Mouse (Mus musculus) heart, embryonic 11.5 days (tissue): ENCODE data around the gene Rnase4. TPM values are rescaled to one million over a fixed set of nuclear protein-coding genes. Genes with fewer than 3 reads are reported as not detected.
A peak's percentile ranks its signal among the peaks of the same experiment; 100 is the strongest.

Source experiments
- ATAC-seq: fragments of 200-750 bp; cut with Nextera tagmentation; replicated peaks from 2 replicates; pipeline ENCODE4 v1.8.0; 2017; ENCODE audit warnings: moderate library complexity; ENCODE audit not compliant: insufficient number of reproducible peaks, low FRiP score, low TSS enrichment
- H3K27ac ChIP-seq: fragments of 300-500 bp; sonication (generic); 2 replicates; pipeline ENCODE4 v1.5.1; 2014; ENCODE audit warnings: mild to moderate bottlenecking, low read depth, low read length
- H3K27me3 ChIP-seq: fragments of 300-500 bp; sonication (generic); 2 replicates; pipeline ENCODE4 v1.6.1; 2014; ENCODE audit warnings: mild to moderate bottlenecking, low read length, mixed read lengths; ENCODE audit not compliant: control insufficient read depth, insufficient read depth
- H3K36me3 ChIP-seq: fragments of 300-500 bp; sonication (generic); 2 replicates; pipeline ENCODE4 v1.6.1; 2014; ENCODE audit warnings: mild to moderate bottlenecking, low read length, moderate library complexity, mixed read lengths; ENCODE audit not compliant: control insufficient read depth, insufficient read depth
- H3K4me1 ChIP-seq: fragments of 300-500 bp; sonication (generic); 2 replicates; pipeline ENCODE4 v1.6.1; 2014; ENCODE audit warnings: low read length; ENCODE audit not compliant: control insufficient read depth, insufficient read depth
- H3K4me2 ChIP-seq: fragments of 300-500 bp; sonication (generic); 2 replicates; pipeline ENCODE4 v1.6.1; 2014; ENCODE audit warnings: mild to moderate bottlenecking, moderate library complexity
- H3K4me3 ChIP-seq: fragments of 300-500 bp; sonication (generic); 2 replicates; pipeline ENCODE4 v1.5.1; 2014; ENCODE audit warnings: low read depth, low read length
- H3K9ac ChIP-seq: fragments of 300-500 bp; sonication (generic); 2 replicates; pipeline ENCODE4 v1.6.1; 2014; ENCODE audit warnings: mild to moderate bottlenecking, low read depth, low read length, moderate library complexity
- H3K9me3 ChIP-seq: fragments of 300-500 bp; sonication (generic); replicated peaks from 2 replicates; pipeline ENCODE4 v1.6.1; 2016; ENCODE audit warnings: low read length; ENCODE audit not compliant: control insufficient read depth
- WGBS: fragments of 180-500 bp; shearing (Covaris S2); extraction: QIAGEN DNeasy Blood & Tissue Kit; methylation state at CpG from one replicate; pipeline ENCODE4 v1.1.7; 2014; ENCODE audit not compliant: insufficient replicate concordance; 5-methylcytosine and 5-hydroxymethylcytosine counted together
- polyA plus RNA-seq: library from polyadenylated mRNA; unstranded; fragments of >200 nt; fragmentation: Nextera tagmentation; extraction: Ambion mirVana; gene quantifications from 2 replicates; pipeline ENCODE4 v1.2.1, GENCODE M21; 2014

Rnase4 gene
- polyA plus RNA-seq: 11.5 and 12.6 TPM in 2 replicates

DNA sequence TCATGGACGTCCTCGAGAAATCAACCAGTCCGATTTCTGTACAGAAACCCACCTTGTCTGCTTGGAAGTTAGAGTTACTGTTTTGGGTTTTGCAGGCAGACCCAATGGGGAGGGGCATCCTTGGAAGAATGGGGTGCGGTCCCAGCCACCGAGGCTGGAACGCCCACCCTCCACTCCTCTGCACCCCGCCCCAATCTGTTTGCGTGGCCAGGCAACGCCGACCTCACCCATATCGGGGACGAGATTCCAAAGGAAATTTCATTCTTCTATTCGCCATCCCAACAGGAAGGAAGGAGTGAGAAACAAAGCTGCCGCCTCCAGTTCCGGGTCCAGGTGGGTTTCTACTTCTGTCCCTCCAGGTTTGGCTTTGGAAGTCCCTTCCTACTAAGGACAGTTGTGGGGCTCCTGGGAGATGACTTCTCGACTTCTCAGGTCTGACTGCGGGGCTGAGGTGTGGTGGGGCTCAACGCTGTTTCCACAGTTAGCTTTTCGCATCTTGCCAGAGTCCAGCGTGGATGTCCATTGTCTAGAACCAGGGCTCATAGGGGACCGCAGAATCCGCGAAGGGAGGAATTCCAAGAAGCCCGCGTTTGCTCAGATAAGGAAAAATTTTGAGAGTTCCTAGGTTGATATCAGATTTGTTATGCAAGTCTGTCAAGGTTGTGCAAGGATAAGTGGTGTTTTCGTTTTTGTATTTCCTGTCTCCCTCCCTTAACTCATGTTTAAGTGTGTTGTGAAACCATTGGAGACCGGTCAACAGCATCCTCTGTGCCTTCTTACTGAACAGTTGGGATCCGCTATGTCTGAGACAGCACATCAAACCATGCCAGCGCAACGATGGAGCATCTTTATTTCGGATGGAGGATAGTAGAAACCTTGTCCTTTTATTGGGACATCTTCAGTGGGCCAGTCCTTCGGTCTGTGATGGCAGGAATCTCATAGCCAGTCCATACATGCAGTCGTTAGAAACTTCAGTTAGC lies at the start of gene Rnase4, which contains the start of gene Ang:
Gene Rnase4 (plus strand): TSS at position 157 of the 980 bp plus-strand sequence.
Gene Ang (plus strand): TSS at position 230 of the 980 bp plus-strand sequence.
- Histone ChIP-seq H3K9ac (peak within 1 kb of the TSS; percentile 74), H3K36me3 (no peaks in the 10 kb centered on the region), H3K4me1 (no peaks in the 10 kb centered on the region), H3K27ac (peak within 1 kb of the TSS; percentile 82), H3K27me3 (no peaks in the 10 kb centered on the region), H3K4me3 (peak within 1 kb of the TSS; percentile 64), H3K9me3 (no peaks in the 10 kb centered on the region), H3K4me2 (peak within 1 kb of the TSS; percentile 80)
- no peak for ATAC-seq
- 7% methylated on average over 33 of the region's 33 CpGs for WGBS

DNA sequence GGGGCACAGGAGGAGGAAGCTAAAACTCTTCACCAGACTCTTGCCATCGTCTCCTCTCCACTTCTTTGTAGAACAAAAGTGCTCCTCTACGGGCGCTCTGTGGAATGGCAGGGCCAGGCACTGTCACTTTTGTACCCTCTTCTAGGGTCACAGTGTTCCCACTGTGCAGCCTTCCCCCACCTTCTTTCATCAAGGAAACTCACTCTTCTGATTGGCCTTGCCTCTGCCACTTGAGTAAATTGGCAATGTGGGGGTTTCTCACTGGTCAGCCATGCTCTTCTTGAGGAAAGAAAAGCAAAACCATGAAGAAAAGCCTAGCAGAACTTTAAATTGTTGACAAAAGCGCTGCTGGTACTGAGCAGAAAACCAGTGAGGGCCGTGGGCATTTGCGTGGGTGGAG lies 49.1 kb upstream of the Rnase4 start, which contains the start of gene Rnase9:
Gene Rnase9 (minus strand): TSS at position 101 of the 400 bp plus-strand sequence.
- no peak for ATAC-seq
- Histone ChIP-seq H3K4me2 (no peak within 1 kb of the TSS), H3K4me1 (no peaks in the 10 kb centered on the region), H3K27ac (no peak within 1 kb of the TSS), H3K36me3 (no peaks in the 10 kb centered on the region), H3K4me3 (no peak within 1 kb of the TSS), H3K9me3 (no peaks in the 10 kb centered on the region), H3K27me3 (no peaks in the 10 kb centered on the region), H3K9ac (no peak within 1 kb of the TSS)
- 75% methylated on average over 6 of the region's 6 CpGs for WGBS

DNA sequence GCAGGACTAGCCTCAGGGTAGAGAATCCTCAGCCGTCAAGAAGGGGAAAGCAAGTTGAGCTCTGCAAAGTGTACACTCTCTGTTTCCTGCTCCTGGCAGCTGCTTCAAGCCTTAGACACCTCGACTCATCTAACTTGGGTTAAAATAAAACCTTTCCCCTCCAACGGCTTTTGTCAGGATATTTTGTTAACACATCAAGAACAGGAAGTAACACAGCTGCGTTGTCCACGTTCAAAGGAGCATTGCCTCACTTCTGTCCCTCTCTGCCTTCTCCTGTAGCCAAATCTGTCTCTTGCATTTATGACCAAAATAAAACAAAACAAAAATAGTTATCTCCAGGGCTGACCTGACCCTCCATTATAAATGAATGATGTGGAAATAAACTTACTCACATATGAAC lies 43.0 kb upstream of the Rnase4 start:
- Histone ChIP-seq H3K4me1 (no peaks in the 10 kb centered on the region), H3K9ac (no peak overlapping the region), H3K4me2 (no peak overlapping the region), H3K9me3 (no peaks in the 10 kb centered on the region), H3K27ac (no peak overlapping the region), H3K36me3 (no peaks in the 10 kb centered on the region), H3K4me3 (no peak overlapping the region), H3K27me3 (no peaks in the 10 kb centered on the region)
- ATAC-seq: no peak
- WGBS: 41% methylated on average over 5 of the region's 5 CpGs

DNA sequence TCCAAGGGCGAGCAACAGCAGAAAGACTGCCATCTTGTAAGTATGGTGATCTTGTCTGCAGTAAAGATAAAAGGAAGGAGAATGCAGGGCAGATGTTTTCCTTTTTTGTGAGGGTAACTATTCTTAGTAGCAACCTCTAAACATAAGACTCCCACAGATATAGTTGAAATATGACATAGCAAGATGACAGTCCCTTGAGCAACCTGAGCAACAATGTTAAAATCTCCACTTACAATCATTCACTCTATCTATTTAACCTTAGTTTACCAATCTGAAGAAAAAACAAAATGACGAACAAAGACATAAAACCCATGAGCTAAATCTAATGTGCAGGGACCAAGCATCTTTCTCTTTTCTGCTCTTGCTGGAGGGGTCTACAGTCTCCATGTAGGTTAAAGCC lies 40.8 kb upstream of the Rnase4 start, which contains the start of gene Rnase11:
Gene Rnase11 (minus strand): TSS at position 101 of the 400 bp plus-strand sequence.
- ATAC-seq: no peak
- no peak within 1 kb of the TSS for H3K27ac ChIP-seq
- no peaks in the 10 kb centered on the region; the same call in 1 of the 2 replicates for H3K4me1 ChIP-seq
- no peak within 1 kb of the TSS for H3K4me2 ChIP-seq
- 73% methylated on average over 2 of the region's 2 CpGs for WGBS
- H3K9me3 ChIP-seq: no peaks in the 10 kb centered on the region
- no peaks in the 10 kb centered on the region for H3K36me3 ChIP-seq
- no peak within 1 kb of the TSS for H3K9ac ChIP-seq
- H3K4me3 ChIP-seq: no peak within 1 kb of the TSS
- H3K27me3 ChIP-seq: no peaks in the 10 kb centered on the region

DNA sequence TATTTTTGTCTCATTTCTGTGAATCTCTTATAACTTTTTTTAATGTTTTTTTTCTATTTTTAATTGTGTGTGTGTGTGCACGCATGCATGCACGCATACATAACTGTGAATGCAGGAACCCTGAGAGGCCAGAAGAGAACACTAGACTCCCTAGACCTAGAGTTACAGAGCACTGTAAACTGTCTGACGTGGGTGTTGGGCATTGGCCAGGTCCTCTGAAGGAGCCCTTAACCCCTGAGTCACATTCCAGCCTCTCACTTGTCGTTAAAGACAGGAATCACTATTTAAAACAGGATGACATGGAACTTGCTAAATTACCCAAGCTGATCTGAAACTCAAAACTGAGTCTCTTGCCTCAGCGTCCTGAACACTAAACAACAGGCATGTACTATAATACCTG lies 38.9 kb upstream of the Rnase4 start:
- Histone ChIP-seq H3K9ac (no peak overlapping the region), H3K36me3 (no peaks in the 10 kb centered on the region), H3K27ac (no peak overlapping the region), H3K9me3 (no peaks in the 10 kb centered on the region), H3K4me3 (no peak overlapping the region), H3K27me3 (no peaks in the 10 kb centered on the region), H3K4me2 (no peak overlapping the region), H3K4me1 (no peaks in the 10 kb centered on the region; the same call in 1 of the 2 replicates)
- no peak for ATAC-seq
- 63% methylated on average over 5 of the region's 5 CpGs for WGBS

DNA sequence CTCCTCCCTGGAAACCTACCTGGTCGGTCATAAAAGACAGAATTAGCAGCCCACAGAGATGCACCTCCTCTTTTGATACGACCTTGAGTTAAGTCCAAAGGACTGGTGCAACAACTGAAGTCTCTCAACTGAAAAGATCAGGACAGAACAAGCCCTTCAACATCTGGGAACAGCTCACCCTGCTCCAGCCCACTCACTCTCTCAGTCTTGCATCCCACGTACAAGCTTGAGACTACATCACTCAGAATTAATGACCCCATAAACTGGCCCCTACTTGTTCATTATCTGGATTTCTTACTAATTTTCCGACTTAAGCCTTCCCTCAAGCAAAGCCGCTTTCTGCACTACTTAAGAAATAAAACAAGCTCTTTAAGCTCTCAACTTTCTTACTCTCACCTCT lies 37.7 kb upstream of the Rnase4 start:
- no peak overlapping the region for H3K4me2 ChIP-seq
- no peak for ATAC-seq
- H3K9me3 ChIP-seq: no peaks in the 10 kb centered on the region
- no peak overlapping the region for H3K9ac ChIP-seq
- H3K27me3 ChIP-seq: no peaks in the 10 kb centered on the region
- 79% methylated on average over 5 of the region's 5 CpGs for WGBS
- H3K36me3 ChIP-seq: no peaks in the 10 kb centered on the region
- H3K4me1 ChIP-seq: no peaks in the 10 kb centered on the region; the same call in none of the 2 replicates
- no peak overlapping the region for H3K27ac ChIP-seq
- H3K4me3 ChIP-seq: no peak overlapping the region

DNA sequence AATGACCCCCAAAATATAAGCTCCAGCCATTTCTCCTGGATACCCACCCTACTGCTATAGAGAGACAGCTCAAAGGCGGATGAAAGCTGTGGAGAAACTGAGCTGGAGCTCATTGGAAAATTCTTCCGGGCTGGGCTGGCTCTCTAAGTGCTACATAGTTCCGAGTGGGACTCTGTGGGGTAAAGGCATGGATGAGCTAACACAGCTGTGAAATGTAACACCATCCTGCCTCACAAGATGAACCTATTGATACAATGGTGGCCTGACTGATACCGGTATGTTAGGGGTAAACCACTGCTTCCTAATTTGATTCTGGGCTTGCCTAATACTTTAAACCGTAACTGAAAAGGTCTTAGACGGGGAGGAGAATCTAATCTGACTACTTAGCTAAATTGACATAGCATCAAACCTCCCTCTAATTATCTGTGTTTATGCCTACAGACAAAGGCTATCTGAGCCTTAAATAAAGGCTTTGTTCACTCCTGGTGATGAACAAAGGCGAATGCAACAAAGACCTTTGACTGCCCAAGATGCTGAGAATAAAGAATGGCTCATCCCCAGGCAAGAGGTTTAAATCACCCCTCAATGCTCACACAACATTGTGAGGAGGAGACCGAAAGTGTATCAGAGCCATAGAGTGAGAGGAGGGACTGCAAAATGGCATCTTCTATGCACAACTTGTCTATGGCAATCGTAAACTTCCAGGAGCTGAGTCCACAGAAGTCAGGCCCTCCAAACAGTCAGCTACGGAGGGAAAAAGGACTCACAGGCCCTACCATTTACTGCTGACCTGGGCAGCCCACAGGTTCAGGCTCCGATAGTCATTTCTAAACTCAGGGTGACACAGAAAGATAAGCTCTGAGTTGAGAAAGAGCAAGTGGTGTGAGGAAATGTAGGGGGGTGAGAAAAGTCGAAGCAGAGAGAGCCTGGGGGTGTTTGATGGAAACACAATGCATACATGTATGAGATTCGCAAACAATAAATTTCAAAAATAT lies 36.3 kb upstream of the Rnase4 start:
- H3K27me3 ChIP-seq: no peaks in the 10 kb centered on the region
- H3K4me2 ChIP-seq: no peak overlapping the region
- no peak overlapping the region for H3K4me3 ChIP-seq
- WGBS: 65% methylated on average over 13 of the region's 13 CpGs
- no peaks in the 10 kb centered on the region for H3K9me3 ChIP-seq
- no peak overlapping the region for H3K27ac ChIP-seq
- H3K9ac ChIP-seq: no peak overlapping the region
- H3K36me3 ChIP-seq: no peaks in the 10 kb centered on the region
- no peaks in the 10 kb centered on the region; the same call in none of the 2 replicates for H3K4me1 ChIP-seq
- ATAC-seq: no peak

DNA sequence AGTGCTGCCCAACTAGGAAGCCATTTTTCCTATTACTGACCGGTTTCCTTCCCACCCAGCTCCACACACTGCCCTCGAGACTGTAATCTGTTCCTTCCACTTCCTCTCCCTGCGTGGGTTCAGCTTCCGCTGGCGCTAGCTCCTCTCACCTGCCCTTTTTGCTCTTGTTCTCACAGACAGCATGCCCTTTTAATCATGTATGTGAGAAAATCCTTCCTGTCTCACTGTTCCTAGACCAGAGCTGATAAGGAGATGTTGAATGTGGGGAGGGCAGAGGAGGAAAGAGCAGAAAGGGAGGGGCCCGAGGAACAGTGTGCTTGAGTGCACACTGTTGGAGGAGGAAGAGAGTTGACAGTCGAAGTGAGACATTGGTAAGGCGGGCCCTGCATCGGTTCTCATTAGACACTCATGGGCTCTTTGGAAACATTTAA lies 33.5 kb upstream of the Rnase4 start, which contains the start of gene Rnase12:
Gene Rnase12 (minus strand): TSS at position 261 of the 431 bp plus-strand sequence.
- Histone ChIP-seq H3K4me3 (no peak within 1 kb of the TSS), H3K9ac (no peak within 1 kb of the TSS), H3K4me2 (0 out of 2 replicates have a peak within 1 kb of the TSS, but pooled peaks have one; percentile 1), H3K36me3 (no peaks in the 10 kb centered on the region), H3K4me1 (no peaks in the 10 kb centered on the region; the same call in none of the 2 replicates), H3K27me3 (no peaks in the 10 kb centered on the region), H3K9me3 (no peaks in the 10 kb centered on the region), H3K27ac (no peak within 1 kb of the TSS)
- WGBS: 44% methylated on average over 9 of the region's 9 CpGs
- peak; percentile 49; the same call in 1 of the 2 replicates for ATAC-seq
